Mouse (Mus musculus): ENCODE measurements around the gene Stkld1. TPM values are rescaled to one million over a fixed set of nuclear protein-coding genes. Genes with fewer than 3 reads are reported as not detected.

The Stkld1 gene
- polyA plus RNA-seq, 1 experiment, result 0.03 TPM

DNA sequence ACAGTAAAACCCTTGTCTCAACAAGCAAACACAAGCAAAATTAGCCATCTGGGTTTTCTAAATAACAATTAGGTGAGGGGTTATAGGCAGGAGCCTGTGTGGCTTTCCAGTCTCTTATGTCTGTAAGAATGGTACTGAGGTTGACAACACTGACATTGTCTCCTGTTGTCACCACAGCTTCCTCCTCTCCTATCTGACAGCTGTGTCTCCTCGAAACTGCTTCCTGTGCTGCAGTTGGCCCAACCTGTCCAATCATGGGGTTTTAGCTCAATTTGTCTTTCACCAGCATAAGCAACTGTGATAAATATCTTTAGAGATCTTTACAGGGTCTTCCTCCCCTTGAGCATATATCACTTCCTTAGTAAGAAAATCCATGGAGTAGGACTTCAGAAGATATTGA lies 2.6 kb downstream of the Stkld1 start:
- H3K27me3 ChIP-seq (replicated peaks), result no peaks in the 10 kb centered on the region
- no peaks in the 10 kb centered on the region for H3K9me3 ChIP-seq
- H3K4me1 ChIP-seq, result peaks cover 70% of the 10 kb centered on the region
- peak overlapping the region; percentile 31 for H3K4me3 ChIP-seq (replicated peaks)
- peaks cover 5% of the 10 kb centered on the region for H3K36me3 ChIP-seq (replicated peaks; ENCODE audit: low read length)
- TF ChIP-seq FLI1 (IDR thresholded peaks at IDR 0.05; ENCODE audit: low read length) (no peak), GATA1 (IDR thresholded peaks at IDR 0.05; ENCODE audit: borderline replicate concordance, low read length) (no peak)

DNA sequence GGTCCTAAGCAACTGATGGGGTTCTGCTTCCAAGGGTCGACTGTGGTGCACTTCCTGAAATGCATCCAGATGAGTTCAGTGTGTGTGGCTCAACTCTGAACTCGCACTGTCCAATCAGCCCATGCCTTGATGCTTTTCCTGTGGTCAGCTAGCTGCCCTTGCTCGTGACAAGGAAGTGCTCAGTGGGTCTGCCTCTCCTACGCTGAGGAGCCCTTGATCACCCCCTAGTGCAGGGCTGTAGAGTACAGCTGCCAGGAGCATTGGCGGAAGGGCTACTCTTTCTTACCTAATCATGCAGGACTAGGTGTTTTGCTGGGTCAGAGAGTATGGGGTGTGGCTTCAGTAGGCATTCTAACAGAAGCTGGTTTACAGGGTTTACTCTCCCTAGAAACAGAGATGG lies 7.7 kb downstream of the Stkld1 start:
- Histone ChIP-seq H3K4me3 (replicated peaks) (peak overlapping the region; percentile 80), H3K4me1 (peaks cover 52% of the 10 kb centered on the region), H3K36me3 (replicated peaks; ENCODE audit: low read length) (peaks cover 3% of the 10 kb centered on the region), H3K9me3 (no peaks in the 10 kb centered on the region), H3K27me3 (replicated peaks) (peaks cover 6% of the 10 kb centered on the region)
- TF ChIP-seq FLI1 (IDR thresholded peaks at IDR 0.05; ENCODE audit: low read length), result no peak
- TF ChIP-seq GATA1 (IDR thresholded peaks at IDR 0.05; ENCODE audit: borderline replicate concordance, low read length), result no peak

DNA sequence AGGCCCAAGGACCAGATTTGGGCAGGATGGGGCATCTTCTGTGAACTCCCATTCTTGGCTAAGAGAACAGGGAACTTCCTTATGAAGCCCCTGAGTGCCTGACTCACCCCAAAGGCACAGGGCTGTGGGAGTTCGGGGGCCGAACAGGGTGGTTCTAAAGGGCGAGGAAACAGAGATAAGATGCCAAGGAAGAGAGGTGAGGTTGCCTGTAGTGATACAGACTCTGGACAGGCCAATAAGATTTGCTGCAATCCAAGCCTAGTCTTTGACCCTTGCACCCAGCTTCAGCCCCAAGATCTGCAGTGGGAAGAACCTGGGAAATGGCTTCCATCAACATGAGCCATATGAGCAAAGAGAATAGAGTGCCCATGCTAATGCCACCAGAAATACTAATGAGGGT lies 9.4 kb downstream of the Stkld1 start:
- Histone ChIP-seq H3K27me3 (replicated peaks) (peaks cover 6% of the 10 kb centered on the region), H3K4me1 (peaks cover 43% of the 10 kb centered on the region)
- TF ChIP-seq FLI1 (IDR thresholded peaks at IDR 0.05; ENCODE audit: low read length), result no peak
- no peak for TF ChIP-seq GATA1 (IDR thresholded peaks at IDR 0.05; ENCODE audit: borderline replicate concordance, low read length)

DNA sequence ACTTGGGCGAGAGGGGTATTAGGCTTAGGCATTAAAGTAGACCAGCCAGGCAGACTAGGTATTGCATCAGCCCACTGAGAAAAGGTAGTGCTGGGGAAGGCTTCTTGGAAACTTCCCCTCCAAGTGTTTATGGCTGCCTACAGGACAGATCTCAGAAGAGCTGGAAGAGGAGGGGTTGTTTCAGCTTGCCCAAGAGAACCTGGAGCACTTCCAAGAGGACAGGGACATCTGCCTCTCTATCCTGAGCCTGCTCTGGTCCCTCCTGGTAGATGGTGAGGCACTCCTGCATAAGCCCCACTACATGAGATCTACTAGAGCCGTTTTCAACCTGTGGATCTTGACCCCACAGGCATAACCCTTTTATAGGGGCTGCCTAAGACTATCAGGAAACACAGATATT lies 16.6 kb downstream of the Stkld1 start:
- Histone ChIP-seq H3K4me1 (peaks cover 10% of the 10 kb centered on the region), H3K9me3 (no peaks in the 10 kb centered on the region), H3K4me3 (replicated peaks) (no peak overlapping the region), H3K27me3 (replicated peaks) (no peaks in the 10 kb centered on the region), H3K36me3 (replicated peaks; ENCODE audit: low read length) (peaks cover 90% of the 10 kb centered on the region)
- no peak for TF ChIP-seq FLI1 (IDR thresholded peaks at IDR 0.05; ENCODE audit: low read length)
- no peak for TF ChIP-seq GATA1 (IDR thresholded peaks at IDR 0.05; ENCODE audit: borderline replicate concordance, low read length)

More for the DNA sequence above, 9.4 kb downstream of the Stkld1 start:
- no peak overlapping the region for H3K4me3 ChIP-seq (replicated peaks)
- H3K36me3 ChIP-seq (replicated peaks; ENCODE audit: low read length), result peaks cover 20% of the 10 kb centered on the region
- H3K9me3 ChIP-seq, result no peaks in the 10 kb centered on the region

DNA sequence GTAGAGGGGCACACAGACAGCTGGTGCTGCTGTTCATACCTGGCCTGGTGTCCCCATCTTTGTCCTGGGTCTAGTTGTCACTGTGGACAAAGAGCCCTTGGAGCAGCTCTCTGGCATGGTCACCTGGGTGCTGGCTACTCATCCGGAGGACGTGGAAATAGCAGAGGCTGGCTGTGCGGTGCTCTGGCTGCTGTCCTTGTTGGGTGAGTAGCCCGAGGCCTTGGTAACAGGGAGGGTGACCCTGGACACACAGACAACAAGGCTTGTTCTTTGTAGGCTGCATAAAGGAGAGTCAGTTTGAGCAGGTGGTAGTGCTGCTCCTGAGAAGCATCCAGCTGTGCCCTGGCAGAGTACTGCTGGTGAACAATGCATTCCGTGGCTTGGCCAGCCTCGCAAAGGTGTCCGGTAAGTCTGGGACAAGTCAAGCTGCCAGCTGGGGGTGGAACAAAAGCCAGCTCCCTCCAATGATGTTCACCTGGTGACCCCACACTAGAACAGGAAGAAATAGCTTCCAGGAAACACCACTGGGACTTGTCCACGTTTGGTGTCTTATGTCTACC lies 17.6 kb downstream of the Stkld1 start:
- peaks cover 98% of the 10 kb centered on the region for H3K36me3 ChIP-seq (replicated peaks; ENCODE audit: low read length)
- H3K9me3 ChIP-seq, result no peaks in the 10 kb centered on the region
- no peaks in the 10 kb centered on the region for H3K27me3 ChIP-seq (replicated peaks)
- TF ChIP-seq FLI1 (IDR thresholded peaks at IDR 0.05; ENCODE audit: low read length), result no peak
- no peak for TF ChIP-seq GATA1 (IDR thresholded peaks at IDR 0.05; ENCODE audit: borderline replicate concordance, low read length)
- H3K4me3 ChIP-seq (replicated peaks), result no peak overlapping the region
- H3K4me1 ChIP-seq, result peaks cover 10% of the 10 kb centered on the region

DNA sequence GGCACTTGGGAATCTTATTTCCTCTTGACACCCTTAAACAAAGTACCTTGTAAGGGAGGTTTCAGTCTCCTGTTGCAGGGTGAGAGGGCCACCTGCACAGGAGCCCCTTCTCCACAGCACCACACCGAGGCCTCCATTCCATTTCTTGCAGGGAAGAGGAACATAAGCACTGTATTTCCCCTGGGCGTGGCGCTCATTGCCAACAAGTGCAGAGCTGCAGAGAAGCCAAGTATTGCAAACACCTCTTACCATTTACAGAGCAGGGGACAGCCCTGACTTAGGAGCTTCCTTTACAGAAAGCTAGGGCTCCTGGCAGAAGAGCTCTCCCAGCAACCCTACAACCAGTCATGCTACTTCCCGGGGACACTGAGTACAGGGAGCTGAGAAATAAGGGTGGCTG lies 18.3 kb downstream of the Stkld1 start:
- peaks cover 10% of the 10 kb centered on the region for H3K4me1 ChIP-seq
- H3K27me3 ChIP-seq (replicated peaks), result no peaks in the 10 kb centered on the region
- H3K36me3 ChIP-seq (replicated peaks; ENCODE audit: low read length), result peaks cover 97% of the 10 kb centered on the region
- no peaks in the 10 kb centered on the region for H3K9me3 ChIP-seq
- TF ChIP-seq GATA1 (IDR thresholded peaks at IDR 0.05; ENCODE audit: borderline replicate concordance, low read length), result no peak
- no peak for TF ChIP-seq FLI1 (IDR thresholded peaks at IDR 0.05; ENCODE audit: low read length)
- no peak overlapping the region for H3K4me3 ChIP-seq (replicated peaks)

DNA sequence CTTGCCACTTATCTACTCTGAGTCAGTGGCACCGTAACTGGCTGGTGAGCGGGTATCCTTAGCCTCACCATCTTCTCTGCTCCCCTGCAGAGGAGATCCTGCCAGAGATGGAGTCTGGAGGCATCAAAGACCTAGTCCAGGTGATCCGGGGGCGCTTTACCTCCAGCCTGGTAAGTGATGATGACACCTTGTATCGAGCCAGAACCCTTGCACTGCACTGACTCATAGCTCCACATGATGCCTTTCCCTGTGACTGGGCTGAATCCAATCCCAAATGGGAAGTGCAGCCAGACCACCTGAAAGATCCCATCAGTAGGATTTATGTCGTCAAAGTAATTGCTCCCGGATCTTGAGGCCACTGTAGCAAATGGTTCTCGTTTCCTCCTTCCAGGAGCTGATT lies 19.0 kb downstream of the Stkld1 start:
- TF ChIP-seq GATA1 (IDR thresholded peaks at IDR 0.05; ENCODE audit: borderline replicate concordance, low read length), result no peak
- TF ChIP-seq FLI1 (IDR thresholded peaks at IDR 0.05; ENCODE audit: low read length), result no peak
- Histone ChIP-seq H3K36me3 (replicated peaks; ENCODE audit: low read length) (peaks cover 97% of the 10 kb centered on the region), H3K9me3 (no peaks in the 10 kb centered on the region), H3K4me1 (peaks cover 10% of the 10 kb centered on the region), H3K4me3 (replicated peaks) (no peak overlapping the region), H3K27me3 (replicated peaks) (no peaks in the 10 kb centered on the region)

DNA sequence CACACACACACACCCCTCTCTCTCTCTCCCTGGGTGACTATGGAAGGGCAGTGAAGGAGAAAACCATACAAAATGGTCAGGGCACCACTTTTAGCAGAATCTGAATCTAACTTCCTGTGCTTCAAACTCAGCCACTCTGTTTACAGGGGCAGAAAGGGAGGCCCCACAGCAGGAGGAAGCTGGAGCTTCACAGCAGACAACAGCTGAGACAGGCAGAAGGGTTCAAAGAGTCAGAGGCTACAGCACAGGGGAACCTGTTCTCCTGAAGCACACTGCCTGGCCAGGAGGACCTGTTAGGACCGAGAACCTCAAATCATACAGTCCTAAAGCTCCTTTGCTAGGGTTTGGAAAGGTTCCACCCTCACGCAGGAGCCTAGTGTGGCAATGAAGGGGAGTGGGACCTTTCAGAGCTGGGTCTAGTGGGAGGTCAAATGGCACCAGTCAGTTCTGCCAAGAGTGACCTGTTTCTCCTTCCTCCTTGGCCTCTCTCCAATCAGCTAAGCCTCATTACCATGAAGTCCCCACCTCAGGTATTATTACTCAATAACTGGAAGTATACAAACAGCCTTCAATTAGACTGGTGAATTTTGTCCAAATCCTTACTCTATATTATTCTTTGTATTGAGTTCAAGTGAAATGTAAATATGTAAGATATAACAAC lies 21.0 kb downstream of the Stkld1 start:
- peaks cover 13% of the 10 kb centered on the region for H3K4me1 ChIP-seq
- no peak for TF ChIP-seq FLI1 (IDR thresholded peaks at IDR 0.05; ENCODE audit: low read length)
- no peak for TF ChIP-seq GATA1 (IDR thresholded peaks at IDR 0.05; ENCODE audit: borderline replicate concordance, low read length)
- H3K27me3 ChIP-seq (replicated peaks), result no peaks in the 10 kb centered on the region
- H3K36me3 ChIP-seq (replicated peaks; ENCODE audit: low read length), result peaks cover 94% of the 10 kb centered on the region
- no peaks in the 10 kb centered on the region for H3K9me3 ChIP-seq
- no peak overlapping the region for H3K4me3 ChIP-seq (replicated peaks)

DNA sequence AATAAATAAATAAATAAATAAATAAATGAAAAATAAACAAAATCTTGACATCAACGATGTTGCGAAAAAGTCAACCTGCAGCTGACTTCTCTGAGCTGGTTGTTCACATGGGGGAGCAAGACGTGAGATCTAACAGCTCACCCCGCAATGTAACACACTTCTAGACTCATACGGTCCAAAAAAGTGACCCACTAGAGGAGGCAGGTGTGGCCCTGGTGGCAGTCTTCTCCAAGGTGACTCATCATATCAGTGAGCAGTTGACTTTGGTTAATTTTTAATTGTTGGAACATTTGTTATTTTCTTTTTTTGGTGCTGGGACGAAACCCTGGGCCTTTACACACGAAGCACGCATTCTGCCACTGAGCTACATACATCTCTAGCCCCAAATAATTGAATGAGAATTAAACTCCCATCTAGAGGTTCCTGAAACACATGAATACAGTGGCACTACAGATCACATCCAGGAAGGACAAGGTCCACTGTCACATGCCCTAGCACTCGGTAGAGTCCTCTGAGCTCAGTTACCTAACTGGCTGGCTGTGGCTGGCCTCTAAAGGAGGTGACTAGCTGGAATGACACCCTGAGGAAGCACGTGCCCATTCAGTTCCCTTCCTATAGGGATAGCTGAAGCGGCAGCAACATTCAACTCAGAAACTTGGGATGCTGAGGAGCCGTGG lies 23.1 kb downstream of the Stkld1 start:
- Histone ChIP-seq H3K4me3 (replicated peaks) (no peak overlapping the region), H3K4me1 (peaks cover 31% of the 10 kb centered on the region), H3K36me3 (replicated peaks; ENCODE audit: low read length) (peaks cover 92% of the 10 kb centered on the region), H3K9me3 (no peaks in the 10 kb centered on the region), H3K27me3 (replicated peaks) (no peaks in the 10 kb centered on the region)
- TF ChIP-seq FLI1 (IDR thresholded peaks at IDR 0.05; ENCODE audit: low read length), result no peak
- no peak for TF ChIP-seq GATA1 (IDR thresholded peaks at IDR 0.05; ENCODE audit: borderline replicate concordance, low read length)

DNA sequence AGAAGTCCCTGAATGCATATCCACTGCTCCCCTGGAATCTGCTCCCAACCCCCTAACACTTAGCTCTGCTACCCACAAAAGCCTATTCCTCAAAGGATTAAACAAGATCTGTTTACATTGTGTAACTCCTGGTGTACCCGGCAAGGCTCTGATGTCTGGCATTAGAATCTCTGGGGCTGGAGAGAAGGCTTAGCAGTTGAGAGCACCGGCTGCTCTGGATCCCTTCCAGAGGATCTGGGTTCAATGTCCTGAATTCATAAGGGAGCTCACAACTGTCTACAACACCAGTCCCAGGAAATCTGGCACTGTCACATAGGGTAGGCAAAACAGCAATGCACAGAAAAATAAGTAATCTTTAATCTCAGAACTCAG lies 23.6 kb downstream of the Stkld1 start:
- Histone ChIP-seq H3K4me3 (replicated peaks) (no peak overlapping the region), H3K36me3 (replicated peaks; ENCODE audit: low read length) (peaks cover 90% of the 10 kb centered on the region), H3K27me3 (replicated peaks) (no peaks in the 10 kb centered on the region), H3K4me1 (peaks cover 37% of the 10 kb centered on the region), H3K9me3 (no peaks in the 10 kb centered on the region)
- no peak for TF ChIP-seq GATA1 (IDR thresholded peaks at IDR 0.05; ENCODE audit: borderline replicate concordance, low read length)
- TF ChIP-seq FLI1 (IDR thresholded peaks at IDR 0.05; ENCODE audit: low read length), result no peak

Data from megakaryocyte, embryonic 14.5 days (primary cell).